Mouse (Mus musculus) heart, embryonic 15.5 days (tissue): ENCODE results near the gene Ptprq. TPM values are rescaled to one million over a fixed set of nuclear protein-coding genes. Genes with fewer than 3 reads are reported as not detected.

Experiments
- ATAC-seq: fragments of 200-750 bp; cut with Nextera tagmentation; replicated peaks from 2 replicates; pipeline ENCODE4 v1.8.0; 2017; ENCODE audit warnings: low read depth, moderate TSS enrichment; ENCODE audit not compliant: insufficient number of reproducible peaks, insufficient read depth, low FRiP score
- H3K27ac ChIP-seq: fragments of 300-500 bp; sonication (generic); 2 replicates; pipeline ENCODE4 v1.5.1; 2015; ENCODE audit warnings: mild to moderate bottlenecking, inconsistent platforms
- H3K27me3 ChIP-seq: fragments of 300-500 bp; sonication (generic); 2 replicates; pipeline ENCODE4 v1.6.1; 2015; ENCODE audit warnings: inconsistent platforms
- H3K36me3 ChIP-seq: fragments of 300-500 bp; sonication (generic); 2 replicates; pipeline ENCODE4 v1.6.1; 2015; ENCODE audit warnings: mild to moderate bottlenecking, inconsistent platforms
- H3K4me1 ChIP-seq: fragments of 300-500 bp; sonication (generic); replicated peaks from 2 replicates; pipeline ENCODE4 v1.6.1; 2015; ENCODE audit warnings: inconsistent platforms
- H3K4me2 ChIP-seq: fragments of 300-500 bp; sonication (generic); 2 replicates; pipeline ENCODE4 v1.6.1; 2015; ENCODE audit warnings: inconsistent platforms, mild to moderate bottlenecking, moderate library complexity
- H3K4me3 ChIP-seq: fragments of 300-500 bp; sonication (generic); 2 replicates; pipeline ENCODE4 v1.5.1; 2015; ENCODE audit warnings: mild to moderate bottlenecking, inconsistent platforms
- H3K9ac ChIP-seq: fragments of 300-500 bp; sonication (generic); 2 replicates; pipeline ENCODE4 v1.6.1; 2015; ENCODE audit warnings: mild to moderate bottlenecking, inconsistent platforms
- H3K9me3 ChIP-seq: fragments of 300-500 bp; sonication (generic); replicated peaks from 2 replicates; pipeline ENCODE4 v1.6.1; 2016; ENCODE audit warnings: inconsistent platforms
- WGBS: fragments of 180-500 bp; shearing (Covaris S2); methylation state at CpG from one replicate; pipeline ENCODE4 v1.1.7; 2015; ENCODE audit warnings: mixed read lengths; 5-methylcytosine and 5-hydroxymethylcytosine counted together
- polyA plus RNA-seq: library from polyadenylated mRNA; unstranded; fragments of >200 nt; fragmentation: Nextera tagmentation; extraction: Ambion mirVana; gene quantifications from 2 replicates; pipeline ENCODE4 v1.2.1, GENCODE M21; 2015

Gene Ptprq
- polyA plus RNA-seq, 1 experiment from 2014 or later, result 0.04 TPM

DNA sequence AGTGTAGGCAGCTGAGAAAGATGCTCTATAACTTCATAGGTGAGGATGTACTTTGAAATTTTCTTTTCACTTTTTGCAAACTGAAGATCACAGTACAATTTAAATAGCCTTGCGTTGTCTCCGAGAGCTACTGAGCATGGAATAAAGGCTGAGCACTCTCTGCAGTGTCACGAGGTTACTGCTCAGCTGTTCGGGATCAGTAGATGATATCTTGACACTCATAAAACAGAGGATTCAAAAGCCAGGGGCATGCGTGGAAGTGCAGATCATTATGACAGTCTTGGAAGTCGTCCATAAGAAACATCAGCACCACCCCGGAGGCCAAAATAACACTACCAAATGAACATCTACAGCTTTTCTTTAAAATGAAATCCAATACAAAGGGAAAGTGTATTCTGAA, 203.2 kb downstream of the Ptprq start:
- Histone ChIP-seq H3K4me3 (no peak overlapping the region), H3K27ac (no peak overlapping the region), H3K36me3 (no peaks in the 10 kb centered on the region), H3K9ac (no peak overlapping the region), H3K9me3 (no peaks in the 10 kb centered on the region), H3K27me3 (no peaks in the 10 kb centered on the region), H3K4me1 (no peaks in the 10 kb centered on the region), H3K4me2 (no peak overlapping the region)
- ATAC-seq, result no peak
- 60% methylated on average over 7 of the region's 7 CpGs for WGBS

- Histone ChIP-seq H3K4me3 (no peak overlapping the region), H3K36me3 (no peaks in the 10 kb centered on the region), H3K9ac (no peak overlapping the region), H3K27ac (no peak overlapping the region), H3K9me3 (no peaks in the 10 kb centered on the region), H3K27me3 (no peaks in the 10 kb centered on the region), H3K4me2 (no peak overlapping the region), H3K4me1 (no peaks in the 10 kb centered on the region)
- no peak for ATAC-seq
- WGBS, result 82% methylated on average over 7 of the region's 7 CpGs
These were observed 205.1 kb downstream of the Ptprq start for GRCm38 (mm10) chr10:107514735-107515134.

- ATAC-seq, result no peak
- Histone ChIP-seq H3K9ac (no peak overlapping the region), H3K27ac (no peak overlapping the region), H3K4me1 (no peaks in the 10 kb centered on the region), H3K9me3 (no peaks in the 10 kb centered on the region), H3K27me3 (no peaks in the 10 kb centered on the region), H3K4me3 (no peak overlapping the region), H3K36me3 (no peaks in the 10 kb centered on the region), H3K4me2 (no peak overlapping the region)
- WGBS, result 77% methylated on average over 2 of the region's 2 CpGs
These were observed 213.5 kb downstream of the Ptprq start for GRCm38 (mm10) chr10:107506397-107506796.

GRCm38 (mm10) chr10:107503430-107503829, 216.4 kb downstream of the Ptprq start:
- ATAC-seq, result no peak
- no peaks in the 10 kb centered on the region for H3K36me3 ChIP-seq
- 61% methylated on average over 4 of the region's 4 CpGs for WGBS
- H3K9ac ChIP-seq, result no peak overlapping the region
- no peaks in the 10 kb centered on the region for H3K27me3 ChIP-seq
- H3K4me2 ChIP-seq, result no peak overlapping the region
- H3K4me1 ChIP-seq, result no peaks in the 10 kb centered on the region; the same call in 1 of the 2 replicates
- H3K9me3 ChIP-seq, result no peaks in the 10 kb centered on the region
- H3K27ac ChIP-seq, result no peak overlapping the region
- H3K4me3 ChIP-seq, result no peak overlapping the region

- no peak overlapping the region for H3K9ac ChIP-seq
- H3K27me3 ChIP-seq, result no peaks in the 10 kb centered on the region
- 84% methylated on average over 7 of the region's 7 CpGs for WGBS
- H3K4me2 ChIP-seq, result no peak overlapping the region
- H3K36me3 ChIP-seq, result no peaks in the 10 kb centered on the region
- ATAC-seq, result no peak
- no peak overlapping the region for H3K27ac ChIP-seq
- no peaks in the 10 kb centered on the region; the same call in 1 of the 2 replicates for H3K4me1 ChIP-seq
- H3K4me3 ChIP-seq, result no peak overlapping the region
- H3K9me3 ChIP-seq, result no peaks in the 10 kb centered on the region
These were observed 217.7 kb downstream of the Ptprq start for GRCm38 (mm10) chr10:107502193-107502592.

DNA sequence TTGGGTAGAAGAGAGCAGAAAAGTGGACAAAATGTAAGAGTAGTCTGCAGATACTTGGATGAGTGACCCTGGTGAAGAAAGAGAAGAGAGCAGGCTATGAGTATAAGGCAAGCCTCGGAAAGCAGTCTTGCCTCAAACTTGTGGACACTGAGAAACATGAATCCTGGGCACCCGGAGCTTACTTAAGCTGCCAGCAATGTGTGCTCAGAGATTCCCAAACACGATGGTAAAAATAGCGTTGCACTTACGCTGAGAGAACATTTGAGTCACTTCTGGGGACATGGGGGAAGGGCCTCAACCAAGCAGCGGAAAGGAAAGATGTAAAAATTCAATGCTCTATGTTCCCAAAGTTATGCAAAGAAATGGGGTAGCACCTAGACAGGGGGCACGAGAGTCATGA, 220.2 kb downstream of the Ptprq start:
- 45% methylated on average over 7 of the region's 7 CpGs for WGBS
- ATAC-seq, result no peak
- H3K4me2 ChIP-seq, result no peak overlapping the region
- H3K4me1 ChIP-seq, result peaks cover 2% of the 10 kb centered on the region; the same call in 1 of the 2 replicates
- no peak overlapping the region for H3K4me3 ChIP-seq
- H3K9me3 ChIP-seq, result no peaks in the 10 kb centered on the region
- no peaks in the 10 kb centered on the region for H3K36me3 ChIP-seq
- no peak overlapping the region for H3K9ac ChIP-seq
- peak overlapping the region; percentile 77 for H3K27ac ChIP-seq
- no peaks in the 10 kb centered on the region for H3K27me3 ChIP-seq

DNA sequence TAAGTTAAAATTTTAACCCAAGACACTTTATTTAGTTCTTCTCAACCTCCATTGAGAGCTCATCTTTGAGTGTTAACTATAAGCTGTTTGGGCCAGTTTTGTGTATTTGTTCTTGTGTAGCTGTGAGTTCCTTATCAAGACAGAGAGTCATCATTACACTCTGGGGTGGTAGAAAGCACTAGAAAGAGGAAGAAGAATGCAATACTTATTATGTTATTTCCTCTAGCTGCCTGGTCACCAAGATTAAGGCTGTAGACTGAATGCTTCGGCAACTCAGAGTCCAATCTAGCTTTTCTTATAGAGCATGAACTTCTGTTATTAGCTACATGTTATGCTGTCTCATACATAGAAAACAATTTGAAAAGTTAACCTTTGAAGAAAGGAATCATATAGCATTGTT, 223.4 kb downstream of the Ptprq start:
- no peaks in the 10 kb centered on the region for H3K27me3 ChIP-seq
- no peak overlapping the region for H3K4me2 ChIP-seq
- H3K4me1 ChIP-seq, result peaks cover 2% of the 10 kb centered on the region; the same call in 1 of the 2 replicates
- no peak overlapping the region for H3K4me3 ChIP-seq
- ATAC-seq, result no peak
- H3K9me3 ChIP-seq, result no peaks in the 10 kb centered on the region
- no peaks in the 10 kb centered on the region for H3K36me3 ChIP-seq
- WGBS, result 57% methylated on average over 1 of the region's 1 CpGs
- H3K9ac ChIP-seq, result no peak overlapping the region
- H3K27ac ChIP-seq, result no peak overlapping the region

GRCm38 (mm10) chr10:107494568-107494967, 225.3 kb downstream of the Ptprq start, which contains the start of gene Myf6:
Gene Myf6, minus strand, starts transcription at chr10:107494737.
- Histone ChIP-seq H3K9me3 (no peaks in the 10 kb centered on the region), H3K4me3 (peak within 1 kb of the TSS; percentile 31), H3K4me1 (peaks cover 2% of the 10 kb centered on the region; the same call in 1 of the 2 replicates), H3K9ac (no peak within 1 kb of the TSS), H3K27me3 (no peaks in the 10 kb centered on the region), H3K4me2 (peak within 1 kb of the TSS; percentile 61), H3K27ac (no peak within 1 kb of the TSS), H3K36me3 (no peaks in the 10 kb centered on the region)
- ATAC-seq, result no peak
- WGBS, result 85% methylated on average over 6 of the region's 6 CpGs

GRCm38 (mm10) chr10:107493580-107494474, 226.0 kb downstream of the Ptprq start:
- no peak for ATAC-seq
- Histone ChIP-seq H3K4me2 (peak overlapping the region; percentile 61), H3K36me3 (no peaks in the 10 kb centered on the region), H3K27ac (no peak overlapping the region), H3K4me3 (peak overlapping the region; percentile 31), H3K9me3 (no peaks in the 10 kb centered on the region), H3K4me1 (peaks cover 2% of the 10 kb centered on the region; the same call in 1 of the 2 replicates), H3K9ac (no peak overlapping the region), H3K27me3 (no peaks in the 10 kb centered on the region)
- WGBS, result 49% methylated on average over 20 of the region's 20 CpGs

- peaks cover 2% of the 10 kb centered on the region; the same call in 1 of the 2 replicates for H3K4me1 ChIP-seq
- no peaks in the 10 kb centered on the region for H3K9me3 ChIP-seq
- no peaks in the 10 kb centered on the region for H3K27me3 ChIP-seq
- H3K4me3 ChIP-seq, result peak overlapping the region; percentile 31
- no peak for ATAC-seq
- peak overlapping the region; percentile 61 for H3K4me2 ChIP-seq
- H3K27ac ChIP-seq, result no peak overlapping the region
- H3K9ac ChIP-seq, result no peak overlapping the region
- WGBS, result 35% methylated on average over 18 of the region's 18 CpGs
- no peaks in the 10 kb centered on the region for H3K36me3 ChIP-seq
These were observed 226.8 kb downstream of the Ptprq start for GRCm38 (mm10) chr10:107492867-107493579.

DNA sequence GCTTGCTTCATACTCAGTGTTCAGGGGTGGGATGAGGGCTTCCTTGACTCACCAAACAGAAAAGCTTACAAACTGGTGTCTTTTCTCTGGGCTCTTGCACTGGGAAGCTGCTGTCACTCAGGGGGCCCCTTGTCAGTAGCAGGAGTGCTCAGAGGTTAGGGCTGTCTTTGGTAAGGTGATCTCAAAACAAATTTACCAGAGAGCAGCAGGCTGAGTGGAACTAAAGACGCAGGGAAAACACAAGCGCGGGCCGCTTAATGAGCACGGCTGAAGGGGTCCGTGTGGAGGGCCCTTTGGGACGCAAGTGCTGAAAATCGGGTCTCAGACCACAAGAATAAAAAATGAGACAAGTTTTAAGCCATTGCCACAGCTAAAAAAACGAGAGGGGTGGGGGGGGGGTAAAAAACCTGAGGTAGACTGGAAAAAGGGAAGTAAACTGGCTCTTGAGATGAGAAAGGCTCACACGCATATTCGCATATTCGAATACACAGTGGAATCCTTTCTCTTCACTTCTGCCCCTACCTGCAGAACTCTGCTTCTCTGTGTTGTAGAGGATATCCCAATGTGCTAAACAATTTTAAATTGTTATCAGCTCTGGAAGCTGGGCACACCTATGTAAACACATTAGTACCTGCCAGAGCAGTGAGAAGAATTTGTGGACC, 231.1 kb downstream of the Ptprq start:
- Histone ChIP-seq H3K27ac (no peak overlapping the region), H3K9ac (no peak overlapping the region), H3K27me3 (no peaks in the 10 kb centered on the region), H3K36me3 (no peaks in the 10 kb centered on the region), H3K4me3 (no peak overlapping the region), H3K9me3 (no peaks in the 10 kb centered on the region), H3K4me1 (no peaks in the 10 kb centered on the region; the same call in 1 of the 2 replicates), H3K4me2 (peak overlapping the region; percentile 30; the same call in 1 of the 2 replicates)
- WGBS, result 36% methylated on average over 12 of the region's 12 CpGs
- no peak for ATAC-seq
